Mouse (Mus musculus): ENCODE measurements around the gene 1700025G04Rik.

DNA sequence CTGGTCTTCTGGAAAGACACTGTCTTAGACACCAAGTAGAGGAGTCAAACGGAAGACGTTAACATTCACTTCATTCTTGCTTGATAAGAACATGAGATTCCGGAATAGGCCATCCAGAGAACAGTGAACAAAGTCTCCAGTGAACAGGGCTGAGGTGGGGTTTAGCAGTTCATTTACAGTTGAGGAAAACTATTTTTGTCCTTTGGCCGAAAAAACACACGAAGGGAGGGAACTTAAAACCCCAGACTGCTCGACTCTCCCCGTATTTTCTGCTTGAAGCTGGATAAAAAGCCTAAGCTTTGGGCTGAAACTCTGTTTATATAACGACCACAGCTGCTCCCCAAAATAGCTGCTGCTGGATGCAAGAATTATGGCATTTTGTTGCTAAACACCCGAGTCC, 198.7 kb downstream of the 1700025G04Rik start:
- TF ChIP-seq CTCF (IDR thresholded peaks at IDR 0.05; ENCODE audit: low read depth) (no peak), EP300 (IDR thresholded peaks at IDR 0.05; ENCODE audit: low read depth) (no peak)

All from heart, postnatal 0 days (tissue).